Mouse (Mus musculus): ENCODE data around the gene Chtf18. TPM values are rescaled to one million over a fixed set of nuclear protein-coding genes. Genes with fewer than 3 reads are reported as not detected.
"Not testable (repeated sequence)": the region's sequence is repeated elsewhere in the genome, so short reads cannot be mapped to it uniquely, and the experiment has no call there.

The Chtf18 gene
- total RNA-seq (2021) = 1 to 10 TPM; 2.6 to 3.6 TPM
- long read RNA-seq, partial matches to known transcripts = 1 of 7 reads
- long read RNA-seq, other reads (novel, unspliced or antisense) = 3 of 7 reads

DNA sequence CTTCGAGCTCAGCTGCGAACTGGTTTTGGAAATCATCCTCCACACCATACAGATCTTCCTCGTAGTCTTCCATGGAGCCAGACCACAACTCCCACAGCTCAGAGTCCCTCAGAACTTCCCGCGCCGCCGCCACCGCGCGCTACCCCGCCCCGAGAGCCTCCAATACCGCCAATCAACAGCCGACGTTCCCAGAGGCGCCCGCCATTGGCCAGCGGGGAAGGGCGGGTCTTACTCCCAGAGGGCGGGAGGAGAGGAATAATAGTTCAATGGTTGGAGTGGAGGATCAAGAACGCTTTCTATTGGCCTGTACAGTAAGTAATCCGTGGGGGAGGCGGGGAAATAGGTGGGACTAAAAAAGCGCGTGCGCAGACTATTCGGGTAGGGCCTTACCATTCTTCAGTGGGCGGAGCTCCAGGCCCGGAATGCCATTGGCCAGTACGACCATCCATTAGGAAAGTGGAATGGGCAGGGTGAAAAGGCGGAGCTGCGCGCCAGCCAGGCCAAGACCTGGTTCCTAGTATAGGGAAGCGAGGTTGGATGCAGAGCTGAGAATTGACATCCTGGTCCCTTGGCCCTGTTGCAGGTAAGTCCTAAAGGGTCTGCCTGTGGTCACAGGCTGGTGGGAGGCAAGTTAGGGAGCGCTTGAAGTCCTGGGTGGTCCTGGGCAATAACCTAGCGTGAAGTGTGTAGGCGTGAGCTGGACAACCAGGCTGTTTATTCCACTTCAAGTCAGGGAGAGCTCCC is at the start of gene Chtf18, which contains the start of gene Rpusd1:
Gene Chtf18, minus strand, starts transcription at position 155 of the 744 bp plus-strand sequence.
Gene Rpusd1, plus strand, starts transcription at position 406 of the 744 bp plus-strand sequence.
- peak; percentile 98 for DNase-seq (ENCODE audit: low spot score in 2 of 2)

DNA sequence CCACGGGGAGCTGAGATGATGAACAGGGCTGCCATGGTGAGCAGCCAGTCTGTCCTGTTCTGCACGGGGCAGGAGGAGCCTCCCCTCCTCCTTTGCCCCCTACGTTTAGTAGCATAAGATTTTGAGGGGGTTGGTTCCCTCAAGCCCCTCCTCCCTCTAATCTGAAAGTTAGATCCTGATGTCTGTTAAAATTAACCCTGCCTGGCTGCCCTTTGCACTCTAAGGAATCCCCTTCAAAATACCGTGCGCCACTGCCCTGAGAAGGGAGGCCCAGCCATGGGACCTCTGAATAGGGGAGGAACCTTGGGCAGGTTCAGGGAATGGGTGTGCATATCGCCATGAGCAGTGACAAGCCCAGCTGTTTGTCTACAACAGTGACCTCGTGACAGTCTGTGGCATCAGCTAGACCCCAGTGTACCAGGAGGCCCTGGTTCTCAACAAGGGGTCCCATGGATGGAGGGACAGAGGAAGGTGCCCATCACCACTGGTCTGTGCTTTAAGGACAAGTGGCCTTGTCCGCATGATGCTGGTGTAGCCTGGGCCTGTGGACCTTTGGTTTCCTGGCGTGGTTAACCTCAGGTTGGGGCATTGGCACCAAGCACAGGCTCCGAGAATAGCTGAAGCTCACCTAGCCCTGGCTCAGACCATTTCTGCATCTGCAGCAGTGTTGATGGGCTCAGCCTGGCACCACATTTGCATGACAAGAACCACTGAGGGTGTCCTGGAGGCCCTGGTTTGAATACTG is 48.3 kb upstream of the Chtf18 start:
- no peak for DNase-seq (ENCODE audit: low spot score in 2 of 2)

DNA sequence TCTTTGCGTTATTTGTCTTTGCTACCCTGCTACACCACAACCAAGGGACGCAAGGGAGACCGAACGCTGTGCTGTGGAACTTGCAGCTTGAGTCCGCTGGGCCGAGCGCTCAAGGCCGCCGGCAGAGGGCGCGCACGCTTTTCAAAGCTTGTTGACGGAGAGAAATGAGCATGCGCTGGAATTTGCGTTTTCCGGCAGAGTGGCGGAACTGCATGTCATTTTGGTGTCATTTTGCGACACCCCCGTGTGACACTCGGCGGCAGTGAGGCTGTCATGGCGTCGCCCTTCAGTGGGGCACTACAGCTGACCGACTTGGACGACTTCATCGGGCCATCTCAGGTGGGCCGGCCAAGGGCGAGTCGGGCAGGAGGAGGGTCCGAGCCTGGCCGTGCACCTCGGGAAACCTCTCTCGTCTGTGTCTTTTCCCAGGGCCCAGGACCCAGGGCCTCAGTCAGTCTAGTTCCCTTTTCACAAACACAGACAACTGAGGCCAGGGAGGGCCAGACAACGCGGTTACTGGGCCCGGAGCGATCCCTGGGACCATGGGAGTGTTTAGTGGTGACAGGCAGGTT is 46.4 kb upstream of the Chtf18 start, which contains the start of gene Narfl:
Gene Narfl, plus strand, starts transcription at position 228 of the 572 bp plus-strand sequence.
- DNase-seq (ENCODE audit: low spot score in 2 of 2) = peak; percentile 99

DNA sequence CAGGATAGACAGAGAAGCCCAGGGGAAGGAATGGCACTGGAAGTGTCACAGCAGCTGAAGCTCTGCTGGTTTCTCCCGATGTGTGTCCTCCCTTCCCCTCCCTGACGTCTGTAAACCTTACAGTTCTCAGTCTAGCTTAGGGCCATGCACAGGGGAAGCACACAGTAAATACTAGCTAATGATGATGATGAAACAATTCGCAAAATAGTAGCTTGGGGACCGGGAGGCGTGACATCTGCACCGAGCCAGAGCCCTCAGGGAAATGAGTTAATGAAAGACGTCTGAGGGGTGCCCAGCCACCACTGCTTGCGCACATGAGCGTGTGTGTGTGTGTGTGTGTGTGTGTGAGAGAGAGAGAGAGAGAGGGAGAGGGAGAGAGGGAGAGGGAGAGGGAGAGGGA is 42.1 kb upstream of the Chtf18 start:
- DNase-seq (ENCODE audit: low spot score in 2 of 2) = no peak

DNA sequence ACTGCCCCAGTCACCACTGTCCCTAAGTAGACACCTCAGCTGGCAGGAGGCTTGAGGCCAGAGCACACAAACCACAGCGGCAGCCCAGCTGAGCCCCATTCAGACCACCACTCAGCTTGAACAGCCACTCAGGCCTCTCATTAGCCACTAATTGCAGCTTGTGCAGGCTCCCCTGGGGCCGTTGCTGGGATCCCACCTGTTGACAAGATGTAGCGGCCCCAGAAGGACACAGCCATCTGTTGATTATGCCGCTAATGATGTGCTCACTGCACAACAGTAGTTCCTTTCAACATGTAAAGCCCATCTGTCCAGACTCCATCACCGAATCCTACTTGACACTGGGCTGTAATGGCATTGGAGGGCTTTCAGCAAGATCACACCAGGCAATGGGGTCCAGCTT is 38.7 kb upstream of the Chtf18 start:
- DNase-seq (ENCODE audit: low spot score in 2 of 2) = no peak

DNA sequence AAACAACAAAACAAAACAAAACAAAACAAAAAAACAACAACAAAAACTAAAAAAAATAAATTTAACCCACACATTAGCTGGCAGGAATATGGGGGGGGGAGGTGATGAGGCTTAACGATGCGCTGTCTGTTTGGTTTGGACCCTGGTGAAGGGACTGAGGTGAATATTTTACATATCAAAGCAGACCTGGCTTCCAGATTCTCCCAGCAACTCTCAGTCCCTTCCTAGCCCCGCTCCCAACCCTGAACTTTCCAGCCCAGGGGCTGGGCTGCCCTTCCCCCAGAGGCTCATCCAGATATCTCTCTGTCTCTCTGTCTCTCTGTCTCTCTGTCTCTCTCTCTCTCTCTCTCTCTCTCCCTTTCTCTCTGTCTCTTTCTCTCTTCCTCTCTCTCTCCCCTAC is 35.4 kb upstream of the Chtf18 start:
- DNase-seq (ENCODE audit: low spot score in 2 of 2) = no peak

DNA sequence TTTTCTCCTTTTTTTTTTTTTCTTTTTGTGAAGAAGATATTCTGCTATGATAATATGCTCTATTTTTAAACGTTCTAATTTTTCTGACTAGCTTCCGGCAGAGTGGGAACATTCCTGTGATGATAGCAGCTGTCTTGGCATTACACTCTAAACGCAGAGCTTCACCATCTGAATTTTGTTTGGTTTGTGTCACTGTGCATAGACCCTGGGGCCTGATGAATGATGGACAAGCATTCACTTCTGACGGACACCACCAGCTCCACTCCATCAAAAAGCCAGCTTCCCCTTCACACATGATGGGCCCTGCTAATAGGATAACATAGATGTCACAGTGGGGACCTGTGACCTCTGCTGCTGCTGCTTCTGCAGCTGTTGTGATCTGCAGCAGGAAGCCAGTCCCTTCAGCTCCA is 34.3 kb upstream of the Chtf18 start:
- no peak for DNase-seq (ENCODE audit: low spot score in 2 of 2)

DNA sequence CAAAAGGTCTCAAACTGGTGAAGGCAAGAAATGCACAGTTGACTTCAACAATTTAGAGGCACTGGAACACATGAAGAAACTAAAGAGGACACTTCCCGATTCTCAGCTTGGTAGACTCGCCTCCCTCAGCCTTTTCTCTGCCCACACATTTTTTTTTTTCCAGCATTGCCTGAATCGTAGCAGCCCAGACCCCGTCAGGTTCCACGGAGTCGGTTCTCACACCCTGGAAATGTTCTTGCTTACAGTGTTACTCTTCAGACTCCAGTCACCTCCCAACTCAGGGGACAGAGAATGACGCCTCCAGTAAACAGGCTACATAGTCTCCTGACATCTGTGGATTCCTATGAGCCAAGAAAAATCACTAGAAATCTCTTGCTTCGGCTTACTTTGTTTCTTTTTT is 32.9 kb upstream of the Chtf18 start:
- DNase-seq (ENCODE audit: low spot score in 2 of 2) = no peak

DNA sequence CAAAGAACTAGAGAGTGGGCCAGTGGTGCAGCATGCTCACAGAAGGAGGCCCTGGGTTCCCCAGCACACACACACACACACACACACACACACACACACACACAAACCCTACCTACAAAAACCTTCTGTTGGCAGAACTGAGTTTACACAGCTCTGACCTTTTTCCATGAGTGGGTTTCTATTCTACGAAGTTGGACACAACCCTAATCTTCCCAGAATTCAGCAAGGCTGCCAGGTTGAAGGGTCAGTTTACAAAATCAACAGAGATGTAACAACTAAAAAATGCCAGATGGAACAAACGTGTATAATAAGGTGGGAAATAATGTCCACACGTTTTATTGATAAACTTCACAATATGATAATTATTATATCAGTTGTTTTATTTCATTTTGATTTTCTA is 30.5 kb upstream of the Chtf18 start:
- no peak for DNase-seq (ENCODE audit: low spot score in 2 of 2)

DNA sequence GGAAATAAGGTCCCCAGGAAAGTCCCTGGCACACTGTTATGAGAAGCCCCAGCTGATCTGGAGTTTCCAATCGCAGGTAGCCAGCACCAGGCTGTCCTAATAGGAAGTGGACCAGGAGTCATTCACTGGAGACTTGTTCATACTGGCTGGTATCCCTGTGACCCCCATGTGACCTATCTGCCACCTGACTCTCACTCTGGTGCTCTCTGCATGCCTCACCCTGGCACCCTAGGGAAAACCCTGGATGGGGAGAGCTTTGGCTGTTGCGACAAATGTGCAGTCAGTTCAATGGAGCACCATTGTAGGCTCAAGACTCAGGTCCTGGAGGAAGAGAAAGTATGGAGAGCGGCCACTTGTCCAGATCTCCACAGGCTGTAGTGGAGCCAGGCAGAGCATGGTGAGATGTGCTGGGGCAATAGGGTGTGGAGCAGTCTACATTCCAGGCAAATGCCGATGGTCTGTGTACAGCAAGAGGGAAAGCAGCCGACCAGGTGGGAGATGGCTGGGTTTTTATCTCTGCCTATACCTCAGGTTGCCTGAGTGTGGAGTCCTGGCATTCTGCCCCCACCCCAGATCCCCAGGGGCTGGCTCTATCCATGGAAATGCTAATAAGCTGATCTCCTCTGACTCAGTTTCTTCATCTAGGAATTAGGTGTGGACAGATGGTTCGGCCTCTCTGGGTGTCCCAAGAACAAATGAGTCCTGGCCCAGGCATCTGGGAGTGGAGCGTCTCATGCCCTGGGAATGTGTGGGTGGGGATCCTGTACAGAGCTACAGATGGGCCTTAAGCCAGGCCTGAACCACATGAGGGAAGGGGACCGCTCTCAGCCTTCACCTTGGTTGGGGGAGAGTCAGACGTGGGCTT is 29.4 kb upstream of the Chtf18 start:
- DNase-seq (ENCODE audit: low spot score in 2 of 2) = no peak

DNA sequence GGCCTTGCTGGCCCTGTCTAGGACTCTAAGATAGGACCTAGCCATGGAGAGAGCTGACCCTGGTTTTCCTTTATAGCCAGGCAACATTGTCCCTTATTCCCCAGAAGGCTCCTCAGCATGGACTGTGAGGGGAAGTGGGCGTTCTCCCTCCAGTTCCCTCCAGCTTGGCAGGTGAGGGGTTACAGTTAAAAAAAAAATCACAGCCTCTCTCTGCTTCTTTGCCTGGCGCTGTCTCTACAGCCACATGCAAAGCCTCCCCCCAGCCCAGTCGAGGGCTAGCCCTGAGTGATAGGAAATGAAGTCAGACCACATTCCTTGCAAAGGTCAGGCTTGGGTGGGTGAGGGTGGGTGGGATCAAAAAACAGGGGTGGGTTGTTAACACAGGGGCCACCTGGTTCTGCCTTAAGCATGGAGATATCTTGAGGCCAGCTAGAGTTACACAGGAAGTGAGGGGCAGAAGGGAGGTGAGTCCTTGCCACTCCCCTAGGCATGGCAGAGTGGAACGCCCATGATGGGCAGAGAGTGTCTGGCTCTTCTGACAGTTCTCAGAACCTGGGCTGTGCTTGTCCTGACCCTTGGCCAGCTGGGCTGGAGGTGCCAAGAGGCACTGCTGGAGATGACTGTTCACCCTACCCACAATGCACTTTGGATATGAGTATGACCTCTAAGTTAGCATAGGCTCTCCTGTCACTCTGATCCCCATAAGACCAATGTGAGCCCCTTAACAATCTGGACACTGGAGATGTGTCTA is 28.6 kb upstream of the Chtf18 start:
- DNase-seq (ENCODE audit: low spot score in 2 of 2) = no peak

DNA sequence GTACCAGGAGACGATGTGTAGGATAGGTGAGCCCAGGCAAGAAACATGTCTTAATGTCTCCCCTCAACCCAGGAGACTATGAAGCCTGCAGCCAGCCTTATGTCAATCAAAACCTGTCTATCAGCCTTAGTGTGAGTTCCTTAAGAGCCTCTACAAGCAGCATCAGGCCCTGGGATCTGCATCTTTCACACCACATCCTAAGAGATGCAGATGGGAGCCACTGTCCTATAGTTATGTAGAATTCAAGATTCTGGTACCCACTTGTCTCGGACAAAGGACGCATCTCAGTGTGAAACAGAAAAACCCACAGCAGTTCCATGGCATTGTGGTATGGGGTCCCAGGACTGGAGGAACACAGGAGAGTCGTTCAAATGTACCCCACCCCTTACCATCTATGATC is 27.9 kb upstream of the Chtf18 start:
- no peak for DNase-seq (ENCODE audit: low spot score in 2 of 2)

DNA sequence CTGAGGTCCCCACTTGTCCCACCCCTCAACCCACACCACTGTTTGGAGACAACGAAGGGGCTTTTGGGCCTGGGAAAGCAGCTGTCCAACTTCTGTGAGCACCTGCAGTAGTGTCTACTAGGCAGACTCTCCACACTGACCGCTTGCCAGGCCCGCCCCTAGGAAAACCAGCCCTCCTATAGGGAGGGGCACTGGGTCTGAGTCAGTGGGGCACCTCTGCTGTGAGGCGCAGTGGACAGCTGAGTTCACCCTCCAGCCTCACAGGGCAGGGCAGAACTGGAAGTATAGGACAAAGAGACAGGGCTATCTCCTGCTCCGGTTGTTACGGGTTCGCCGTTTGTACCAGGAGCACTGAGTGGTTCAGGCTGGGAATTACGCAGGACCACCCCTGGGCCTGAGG is 27.0 kb upstream of the Chtf18 start, which contains the start of gene Msln:
Gene Msln, minus strand, starts transcription at position 138 of the 400 bp plus-strand sequence.
- no peak for DNase-seq (ENCODE audit: low spot score in 2 of 2)

DNA sequence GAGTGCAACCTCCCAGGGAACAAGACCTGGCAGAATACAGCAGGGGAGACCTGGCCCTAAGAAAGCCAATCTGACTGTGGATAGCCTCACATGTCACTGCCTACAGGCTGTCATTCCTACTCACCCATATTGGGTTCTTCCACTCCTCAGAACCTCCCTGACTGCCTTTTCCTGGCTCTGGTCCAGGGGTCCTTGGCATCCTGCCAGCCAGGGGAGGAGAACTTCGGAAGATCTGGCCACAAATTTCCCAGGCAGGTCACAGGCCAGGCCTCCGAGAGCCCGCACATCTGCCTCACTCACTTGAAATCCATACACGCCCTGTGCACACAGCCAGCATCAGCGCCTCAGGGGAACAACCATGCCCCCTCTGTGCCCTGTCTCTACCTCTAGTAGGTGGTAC is 24.2 kb upstream of the Chtf18 start:
- DNase-seq (ENCODE audit: low spot score in 2 of 2) = peak; percentile 60 to 63

DNA sequence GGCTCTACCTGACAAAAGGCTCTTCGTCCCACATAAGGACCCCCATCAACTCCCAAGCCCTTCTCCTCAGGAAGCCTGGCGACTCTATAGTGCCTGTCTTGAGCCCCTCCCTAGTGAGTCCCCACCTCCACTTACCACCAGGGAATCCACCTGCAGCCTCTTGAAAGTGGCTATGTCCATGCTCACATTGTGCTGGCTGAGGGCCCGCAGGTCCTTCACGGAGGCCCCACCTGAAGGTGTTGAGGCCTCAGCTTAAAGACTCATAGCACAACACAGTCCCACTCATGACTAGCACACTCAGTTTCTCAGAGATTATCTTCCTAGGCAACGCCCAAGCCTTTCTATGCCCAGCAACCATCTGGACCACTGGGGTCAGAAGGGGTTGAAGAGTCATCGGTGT is 22.1 kb upstream of the Chtf18 start:
- DNase-seq (ENCODE audit: low spot score in 2 of 2) = no peak

DNA sequence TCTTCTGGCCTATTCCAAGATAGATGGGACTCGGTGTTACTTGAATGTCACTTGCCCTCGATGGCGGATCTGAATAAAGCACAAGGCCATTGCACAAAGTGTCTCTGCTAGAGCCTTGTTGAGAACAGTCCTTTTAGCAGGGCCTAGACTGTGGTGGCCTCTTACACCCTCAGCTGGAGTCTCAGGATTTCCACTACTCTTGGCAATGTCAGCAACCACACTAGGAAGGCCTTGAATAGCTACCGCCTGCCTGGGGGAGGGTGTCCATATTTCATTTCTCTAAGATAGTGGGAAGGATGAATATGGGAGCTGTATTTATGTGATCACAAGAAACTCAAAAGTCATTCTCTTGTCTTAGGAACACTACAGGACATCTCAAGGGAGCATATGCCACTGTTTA is 21.0 kb upstream of the Chtf18 start:
- DNase-seq (ENCODE audit: low spot score in 2 of 2) = no peak

DNA sequence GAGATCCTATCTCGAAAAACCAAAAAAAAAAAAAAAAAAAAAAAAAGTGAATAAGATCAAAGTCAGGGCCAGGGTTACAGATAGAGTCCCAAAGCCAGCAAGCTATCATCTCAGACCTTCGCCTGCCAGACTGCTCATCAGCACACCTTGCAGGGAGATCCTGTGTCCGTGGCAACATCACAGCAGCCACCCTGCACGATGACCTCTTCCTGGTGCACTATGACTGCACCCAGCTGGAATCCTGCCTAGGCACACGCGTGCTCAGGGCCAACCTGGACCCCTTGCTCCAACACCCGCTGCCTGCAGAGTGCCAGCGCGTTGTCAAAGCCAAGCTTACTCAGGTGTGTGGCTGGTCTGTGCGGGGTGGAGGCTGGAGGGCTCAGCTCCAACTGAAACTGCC is 17.1 kb upstream of the Chtf18 start:
- no peak for DNase-seq (ENCODE audit: low spot score in 2 of 2)

DNA sequence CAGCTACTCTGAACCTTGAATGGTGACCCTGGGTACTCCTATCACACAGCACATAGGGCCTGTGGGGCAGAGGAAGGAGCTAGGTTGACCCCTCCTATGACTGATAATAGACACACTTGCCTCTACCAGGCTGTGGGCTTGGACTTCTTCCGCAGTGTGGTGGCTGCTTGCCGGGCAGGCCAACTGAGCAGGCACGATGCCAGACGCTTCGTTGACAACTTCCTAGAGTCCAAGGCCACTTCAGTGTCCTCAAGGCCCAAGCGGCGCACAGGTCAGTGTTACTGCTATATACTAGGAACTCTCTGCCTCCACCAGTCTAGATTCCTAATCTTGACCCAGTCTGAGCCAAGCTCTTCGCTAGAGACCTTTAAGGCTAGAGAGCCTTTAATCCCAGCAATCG is 16.6 kb upstream of the Chtf18 start:
- DNase-seq (ENCODE audit: low spot score in 2 of 2) = no peak

DNA sequence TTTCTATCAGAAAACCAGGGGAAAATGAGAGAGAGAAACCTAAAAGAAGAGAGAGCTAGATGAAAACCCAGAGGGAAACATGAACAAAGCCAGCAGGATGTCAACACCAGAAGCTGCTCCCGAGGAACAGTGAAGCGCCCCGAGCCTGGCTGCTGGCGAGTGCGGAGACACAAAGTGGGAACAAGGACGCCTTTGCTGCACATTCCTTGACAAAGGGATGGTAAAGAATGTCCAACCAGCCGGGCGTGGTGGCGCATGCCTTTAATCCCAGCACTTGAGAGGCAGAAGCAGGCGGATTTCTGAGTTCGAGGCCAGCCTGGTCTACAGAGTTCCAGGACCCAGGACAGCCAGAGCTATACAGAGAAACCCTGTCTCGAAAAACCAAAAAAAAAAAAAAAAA is 14.3 kb upstream of the Chtf18 start:
- not testable (repeated sequence) for DNase-seq (ENCODE audit: low spot score in 2 of 2)

DNA sequence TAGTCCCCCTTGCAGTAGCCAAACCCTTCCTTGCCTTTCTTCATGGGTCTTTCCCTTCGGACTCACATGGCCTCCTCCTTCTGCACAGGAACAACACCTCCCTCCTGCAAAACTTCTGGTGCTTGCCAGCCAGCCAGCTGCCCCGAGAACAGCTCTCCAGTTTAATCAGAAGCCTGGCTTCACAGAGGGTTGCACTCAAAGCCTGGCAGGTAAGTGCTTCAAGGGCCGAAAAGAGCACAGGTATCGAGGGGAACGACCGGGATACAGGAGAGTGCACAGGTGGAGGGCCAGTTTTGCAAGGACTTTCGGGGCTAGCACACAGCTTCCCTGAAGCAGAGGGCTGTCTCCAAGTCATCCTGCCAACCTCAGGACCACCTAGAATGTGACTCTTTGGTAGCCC is 11.6 kb upstream of the Chtf18 start:
- DNase-seq (ENCODE audit: low spot score in 2 of 2) = no peak

Data from layer of hippocampus, postnatal 10 days (tissue).